Mouse (Mus musculus): ENCODE measurements at regions not wholly inside any gene's neighbourhood (a gene's known extent, or its start where the extent isn't known, plus 50 kb on each side); places are given as distances from the start of the nearest gene placed in this dataset.

DNA sequence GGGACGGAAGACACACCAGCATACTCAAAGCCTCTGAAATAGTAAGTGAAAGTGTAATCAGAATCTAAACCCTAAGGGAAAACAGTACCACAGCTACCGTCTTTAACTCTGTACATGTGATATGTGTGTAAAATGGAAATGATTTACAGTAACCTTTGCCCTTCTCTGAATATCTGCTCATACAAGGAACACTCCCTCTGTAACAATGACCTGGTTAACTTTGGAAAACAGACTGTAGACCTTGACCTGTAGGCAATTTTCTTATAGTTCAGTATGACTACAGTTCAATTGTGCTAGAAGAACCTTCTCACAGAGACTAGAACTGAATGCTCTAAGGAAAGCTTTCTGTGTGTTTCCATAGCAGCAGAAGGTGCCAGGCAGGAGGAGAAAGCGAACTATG, 226.4 kb downstream of the Gm11361 start:
- intact Hi-C loops (cut with DNase I) = no loop called here
- no peak overlapping the region for H3K27ac ChIP-seq
- no peak for TF ChIP-seq CTCF (IDR thresholded peaks at IDR 0.05)
- no peak for DNase-seq
- no peak overlapping the region for H3K4me3 ChIP-seq

- DNase-seq = no peak
- no peak for TF ChIP-seq CTCF (IDR thresholded peaks at IDR 0.05)
- H3K4me3 ChIP-seq = no peak overlapping the region
- intact Hi-C loops (cut with DNase I) = no loop called here
- no peak overlapping the region for H3K27ac ChIP-seq
Observed at GRCm38 (mm10) chr13:28481224-28481965, 224.1 kb downstream of the Gm11361 start.

- peak; percentile 16 for DNase-seq
- Histone ChIP-seq H3K4me3 (no peak overlapping the region), H3K27ac (no peak overlapping the region)
- intact Hi-C loops (cut with DNase I) = no loop called here
- TF ChIP-seq CTCF (IDR thresholded peaks at IDR 0.05) = no peak
Observed at GRCm38 (mm10) chr13:28466151-28466550, 208.8 kb downstream of the Gm11361 start.

GRCm38 (mm10) chr13:28465187-28465880, 208.0 kb downstream of the Gm11361 start:
- DNase-seq = no peak
- no peak overlapping the region for H3K27ac ChIP-seq
- intact Hi-C loops (cut with DNase I) = no loop called here
- no peak overlapping the region for H3K4me3 ChIP-seq
- TF ChIP-seq CTCF (IDR thresholded peaks at IDR 0.05) = no peak

- no peak for TF ChIP-seq CTCF (IDR thresholded peaks at IDR 0.05)
- Histone ChIP-seq H3K4me3 (no peak overlapping the region), H3K27ac (no peak overlapping the region)
- intact Hi-C loops (cut with DNase I) = no loop called here
- DNase-seq = no peak
Observed at GRCm38 (mm10) chr13:28461281-28461680, 204.0 kb downstream of the Gm11361 start.

- no peak overlapping the region for H3K27ac ChIP-seq
- no peak for DNase-seq
- no peak for TF ChIP-seq CTCF (IDR thresholded peaks at IDR 0.05)
- H3K4me3 ChIP-seq = no peak overlapping the region
- intact Hi-C loops (cut with DNase I) = no loop called here
Observed at GRCm38 (mm10) chr13:28457403-28457802, 200.1 kb downstream of the Gm11361 start.

- DNase-seq = no peak
- intact Hi-C loops (cut with DNase I) = no loop called here
- Histone ChIP-seq H3K27ac (no peak overlapping the region), H3K4me3 (no peak overlapping the region)
- TF ChIP-seq CTCF (IDR thresholded peaks at IDR 0.05) = no peak
Observed at GRCm38 (mm10) chr13:28455878-28456277, 198.6 kb downstream of the Gm11361 start.

DNA sequence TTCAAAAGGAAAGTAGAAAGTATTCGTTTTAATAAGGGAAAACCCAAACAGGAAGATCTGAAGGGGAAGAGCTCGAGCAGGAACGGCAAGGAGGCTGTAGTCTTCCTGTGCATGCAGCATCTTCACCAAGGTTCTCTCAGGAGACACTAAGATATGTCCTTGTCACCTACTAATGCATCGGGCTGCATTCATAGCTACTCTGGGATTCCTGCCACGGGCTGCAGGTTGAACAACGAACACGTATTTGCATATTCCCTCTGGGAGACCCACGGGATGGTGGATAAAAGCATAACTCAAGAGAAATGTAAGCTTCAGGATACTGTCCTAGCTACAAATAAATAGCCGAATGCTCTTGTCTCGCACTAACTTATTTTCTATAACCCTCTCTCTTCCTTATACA, 197.7 kb downstream of the Gm11361 start:
- Histone ChIP-seq H3K27ac (no peak overlapping the region), H3K4me3 (no peak overlapping the region)
- intact Hi-C loops (cut with DNase I) = no loop called here
- TF ChIP-seq CTCF (IDR thresholded peaks at IDR 0.05) = no peak
- DNase-seq = no peak

DNA sequence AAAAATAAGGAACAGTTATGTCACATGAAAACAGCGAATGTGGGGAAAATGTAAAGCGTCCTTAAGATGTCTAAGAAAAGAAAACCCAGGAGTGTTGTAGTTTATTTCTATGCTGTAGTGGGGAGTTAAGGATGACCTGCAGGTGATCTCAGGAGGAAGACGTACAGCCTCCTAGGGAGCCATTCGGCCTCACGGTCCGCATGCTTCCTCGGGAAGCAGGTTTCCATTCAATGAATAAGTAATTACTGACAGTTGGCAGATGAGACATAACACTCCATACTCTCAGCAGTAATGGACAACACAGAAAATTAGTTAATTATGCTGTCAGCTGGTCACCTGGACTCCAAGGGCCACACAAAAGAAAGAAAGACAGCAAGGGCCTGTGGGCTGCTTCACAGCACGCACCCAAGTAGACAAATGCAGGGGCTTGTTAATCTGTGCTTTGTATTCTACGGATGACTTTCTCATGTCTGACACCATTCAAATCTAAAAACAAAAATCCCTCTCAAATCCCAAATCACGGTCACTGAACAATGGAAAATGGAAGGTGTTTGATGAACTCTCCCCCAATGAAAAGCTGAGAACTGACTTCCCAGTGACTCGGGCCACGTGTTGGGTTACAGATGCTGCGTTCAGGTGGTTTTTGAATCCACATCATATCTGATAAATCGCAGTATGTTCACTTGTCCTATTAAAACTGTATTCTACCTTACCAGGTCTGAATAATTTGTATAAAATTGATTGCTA, 193.5 kb downstream of the Gm11361 start:
- DNase-seq = no peak
- Histone ChIP-seq H3K27ac (no peak overlapping the region), H3K4me3 (no peak overlapping the region)
- intact Hi-C loops (cut with DNase I) = no loop called here
- no peak for TF ChIP-seq CTCF (IDR thresholded peaks at IDR 0.05)

- DNase-seq = no peak
- H3K4me3 ChIP-seq = no peak overlapping the region
- TF ChIP-seq CTCF (IDR thresholded peaks at IDR 0.05) = no peak
- H3K27ac ChIP-seq = no peak overlapping the region
- intact Hi-C loops (cut with DNase I) = no loop called here
Observed at GRCm38 (mm10) chr13:28449026-28449425, 191.7 kb downstream of the Gm11361 start.

GRCm38 (mm10) chr13:28442250-28442649, 184.9 kb downstream of the Gm11361 start:
- no peak for TF ChIP-seq CTCF (IDR thresholded peaks at IDR 0.05)
- intact Hi-C loops (cut with DNase I) = no loop called here
- no peak overlapping the region for H3K27ac ChIP-seq
- no peak overlapping the region for H3K4me3 ChIP-seq
- no peak for DNase-seq

GRCm38 (mm10) chr13:28433445-28433844, 176.1 kb downstream of the Gm11361 start:
- intact Hi-C loops (cut with DNase I) = no loop called here
- Histone ChIP-seq H3K4me3 (no peak overlapping the region), H3K27ac (no peak overlapping the region)
- no peak for TF ChIP-seq CTCF (IDR thresholded peaks at IDR 0.05)
- DNase-seq = no peak

DNA sequence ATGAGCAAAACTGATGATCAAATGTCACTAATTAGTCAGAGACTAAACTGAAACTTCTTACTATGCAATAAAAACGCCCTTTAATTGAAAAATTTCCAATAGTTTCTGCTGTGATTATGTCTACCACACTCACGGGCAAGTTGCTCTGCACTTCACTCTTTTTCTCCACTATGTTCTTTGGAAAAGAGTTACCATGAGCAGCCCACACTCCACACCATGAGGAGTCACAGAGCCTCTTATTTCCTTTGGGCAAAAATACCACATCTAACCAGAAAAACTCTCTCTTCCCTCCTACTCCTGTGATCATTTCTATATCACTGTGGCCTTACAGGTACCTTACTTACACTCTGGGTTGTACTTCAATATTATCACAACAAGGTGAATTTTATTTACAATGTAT, 174.7 kb downstream of the Gm11361 start:
- no peak for DNase-seq
- no peak for TF ChIP-seq CTCF (IDR thresholded peaks at IDR 0.05)

More for the DNA sequence above, 174.7 kb downstream of the Gm11361 start:
- intact Hi-C loops (cut with DNase I) = no loop called here
- H3K27ac ChIP-seq = no peak overlapping the region
- H3K4me3 ChIP-seq = no peak overlapping the region
